Mouse (Mus musculus) C2C12 (cell line): ENCODE data around the gene Mapk11.

ENCODE experiments used
- CEBPB ChIP-seq: IDR thresholded peaks from one replicate; pipeline ENCODE4 v1.6.1; 2011; ENCODE audit warnings: low read depth, mild to moderate bottlenecking, control low read depth, moderate library complexity
- CTCF ChIP-seq: IDR thresholded peaks from one replicate; pipeline ENCODE4 v1.5.1; 2011; ENCODE audit not compliant: control insufficient read depth, insufficient read depth, insufficient read length
- FOSL1 ChIP-seq: IDR thresholded peaks from one replicate; pipeline ENCODE4 v1.8.0; 2011; ENCODE audit warnings: mild to moderate bottlenecking, low read length; ENCODE audit not compliant: poor library complexity, insufficient read depth, severe bottlenecking
- MAX ChIP-seq: IDR thresholded peaks from one replicate; pipeline ENCODE4 v1.6.1; 2011; ENCODE audit warnings: mild to moderate bottlenecking, control low read depth
- MYOD1 ChIP-seq: IDR thresholded peaks from one replicate; pipeline ENCODE4 v1.6.1; 2011; ENCODE audit warnings: low read depth; ENCODE audit not compliant: control insufficient read depth, insufficient read length
- USF1 ChIP-seq: IDR thresholded peaks from one replicate; pipeline ENCODE4 v1.6.1; 2011; ENCODE audit warnings: low read depth, mild to moderate bottlenecking, control low read depth, moderate library complexity

DNA sequence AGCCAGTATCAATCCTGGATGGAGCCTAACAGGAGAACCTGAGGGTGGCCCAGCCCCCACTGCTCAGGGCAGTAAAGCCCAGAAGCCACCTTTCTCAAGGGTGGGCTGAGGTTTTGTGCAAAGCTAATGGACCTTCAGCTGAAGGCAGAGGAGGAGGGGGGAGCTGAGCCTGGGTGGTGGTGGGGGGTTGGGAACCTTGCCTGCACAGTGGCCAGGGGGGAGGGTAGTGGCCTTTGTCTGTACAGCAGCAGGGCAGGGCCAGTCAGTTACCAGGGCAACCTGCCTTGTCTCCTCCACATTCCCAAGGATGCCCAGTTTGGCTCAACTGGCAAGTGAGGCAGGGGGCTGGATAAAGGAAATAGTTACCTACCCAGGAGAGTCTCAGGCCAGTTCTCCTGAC is 2.9 kb upstream of the Mapk11 start:
- TF ChIP-seq CTCF (no peak), USF1 (no peak), CEBPB (no peak), MYOD1 (no peak), MAX (no peak), FOSL1 (no peak)
